Mouse (Mus musculus) liver, adult 2 months (tissue): ENCODE measurements around the gene Oit3.
"Not testable (repeated sequence)": the region's sequence is repeated elsewhere in the genome, so short reads cannot be mapped to it uniquely, and the experiment has no call there.

Source experiments
- CTCF ChIP-seq: fragments of 200-500 bp; IDR thresholded peaks from 2 replicates; pipeline ENCODE4 v1.5.1; 2011; ENCODE audit warnings: low read depth, low read length, control low read depth
- POLR2A ChIP-seq: fragments of 200-500 bp; IDR thresholded peaks from 2 replicates; pipeline ENCODE4 v1.6.1; 2011; ENCODE audit warnings: low read length, control low read depth; ENCODE audit not compliant: insufficient read depth; ENCODE audit errors: extremely low read depth

DNA sequence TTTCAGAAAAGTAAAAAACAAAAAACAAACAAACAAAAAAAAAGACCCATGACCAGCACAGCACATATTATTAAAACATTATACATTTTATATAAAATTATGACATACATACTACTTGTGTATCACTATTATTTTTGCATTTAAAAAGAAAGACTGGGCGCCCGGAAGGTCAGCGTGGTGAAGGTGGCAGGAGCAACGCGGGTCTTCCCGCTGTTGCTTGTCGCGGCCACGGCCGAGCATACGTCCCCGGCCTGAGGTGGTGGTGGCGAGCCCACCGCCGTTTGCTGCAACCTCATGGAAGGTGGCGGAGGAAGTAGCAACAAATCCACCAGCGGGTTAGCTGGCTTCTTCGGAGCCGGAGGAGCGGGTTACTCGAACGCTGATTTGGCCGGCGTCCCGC, 46.1 kb downstream of the Oit3 start, which contains the start of gene Gm10273:
- TF ChIP-seq CTCF, POLR2A: not testable (repeated sequence)
